Mouse (Mus musculus): ENCODE data around the gene Gm40460. TPM values are rescaled to one million over a fixed set of nuclear protein-coding genes. Genes with fewer than 3 reads are reported as not detected.

The Gm40460 gene
- total RNA-seq, 2 experiments from 2014 or later, result not detected

Other genes starting within 250 kb of the Gm40460 start
- 10 to 100 TPM; 39.9 to 43.0 TPM for gene Mob2, start 180.0 kb downstream of the Gm40460 start, total RNA-seq (2021)
- 10 to 100 TPM; 29.2 to 35.4 TPM for gene Dusp8, start 145.2 kb downstream of the Gm40460 start, total RNA-seq (2021)
- not detected for gene Gm45618, start 120.3 kb downstream of the Gm40460 start, total RNA-seq (2021)
- not detected for gene Gm39115, start 105.0 kb downstream of the Gm40460 start, total RNA-seq (2021)
- not detected for gene Gm45337, start 96.5 kb downstream of the Gm40460 start, total RNA-seq (2021)
- not detected for gene Gm29735, start 84.0 kb downstream of the Gm40460 start, total RNA-seq (2021)
- gene Gm4553, start 75.3 kb downstream of the Gm40460 start, total RNA-seq (2021), result not detected
- gene Krtap5-2, start 65.1 kb downstream of the Gm40460 start, total RNA-seq (2021), result not detected
- gene Gm10153, start 50.7 kb downstream of the Gm40460 start, total RNA-seq (2021), result not detected
- gene Krtap5-3, start 39.7 kb downstream of the Gm40460 start, total RNA-seq (2021), result not detected
- gene Gm7579, start 29.2 kb downstream of the Gm40460 start, total RNA-seq (2021), result not detected
- not detected for gene Krtap5-5, start 11.1 kb downstream of the Gm40460 start, total RNA-seq (2021)
- not detected for gene Gm2431, start 17.3 kb upstream of the Gm40460 start, total RNA-seq (2021)
- not detected for gene Gm4559, start 33.3 kb upstream of the Gm40460 start, total RNA-seq (2021)
- not detected for gene Krtap5-1, start 56.0 kb upstream of the Gm40460 start, total RNA-seq (2021)
- gene Krtap5-4, start 62.5 kb upstream of the Gm40460 start, total RNA-seq (2021), result not detected
- gene Ifitm10, start 132.7 kb upstream of the Gm40460 start, total RNA-seq (2021), result 1 to 10 TPM; 1.7 to 2.1 TPM
- gene Gm49369, start 141.6 kb upstream of the Gm40460 start, total RNA-seq (2021), result 1 to 10 TPM; 2.4 to 6.7 TPM
- gene Ctsd, start 147.0 kb upstream of the Gm40460 start, total RNA-seq (2021), result 100 to 1,000 TPM; 572 to 613 TPM
- not detected for gene Syt8, start 193.8 kb upstream of the Gm40460 start, total RNA-seq (2021)
- 1 to 10 TPM; 5.7 to 7.8 TPM for gene Tnni2, start 200.7 kb upstream of the Gm40460 start, total RNA-seq (2021)
- gene Lsp1, start 219.7 kb upstream of the Gm40460 start, total RNA-seq (2021), result 10 to 100 TPM; 63.5 to 77.2 TPM